Mouse (Mus musculus) cerebellum, postnatal 36 days (tissue): ENCODE measurements around the gene Zfp385a.

ENCODE experiments used
- DNase-seq, 2 experiments: peaks; one replicate each; pipeline ENCODE4 v3.0.0; 2021 to 2022; ENCODE audit warnings: mixed read lengths in 2 of 2

The Zfp385a gene

DNA sequence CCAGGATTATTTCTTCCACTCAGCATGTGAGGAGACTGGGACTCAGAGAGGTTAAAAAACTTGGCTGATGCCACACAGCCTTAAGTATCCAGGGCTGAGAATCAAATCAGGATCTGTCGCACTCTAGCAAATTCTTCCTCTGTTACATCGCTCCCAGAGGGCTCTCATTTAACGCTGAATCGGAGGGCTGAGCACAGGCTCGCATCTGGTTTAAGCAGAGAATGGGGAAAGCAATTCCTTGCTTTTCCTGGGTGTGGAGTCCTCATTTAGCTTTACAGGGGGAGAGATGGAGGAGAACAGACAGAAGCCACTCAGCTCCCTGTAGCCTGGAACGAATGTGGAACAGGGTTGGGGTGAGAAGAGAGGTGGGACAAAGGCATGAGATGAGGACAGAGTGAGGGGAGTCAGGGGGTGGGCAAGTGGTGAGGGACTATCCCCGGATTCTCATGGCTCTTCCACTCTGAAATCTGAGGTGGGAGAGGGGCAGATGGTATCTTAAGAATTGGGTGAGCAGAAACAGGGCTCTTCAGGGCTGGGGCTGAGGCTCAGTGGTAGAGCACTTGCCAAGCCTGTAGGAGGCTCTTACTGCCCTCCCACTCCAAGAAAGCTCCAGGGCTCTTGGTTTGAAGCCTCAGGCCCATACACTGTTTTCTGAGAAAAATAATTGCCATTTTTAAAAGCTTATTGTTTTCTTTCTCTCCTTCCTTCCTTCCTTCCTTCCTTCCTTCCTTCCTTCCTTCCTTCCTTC, 4.2 kb downstream of the Zfp385a start:
- DNase-seq, result no peak

DNA sequence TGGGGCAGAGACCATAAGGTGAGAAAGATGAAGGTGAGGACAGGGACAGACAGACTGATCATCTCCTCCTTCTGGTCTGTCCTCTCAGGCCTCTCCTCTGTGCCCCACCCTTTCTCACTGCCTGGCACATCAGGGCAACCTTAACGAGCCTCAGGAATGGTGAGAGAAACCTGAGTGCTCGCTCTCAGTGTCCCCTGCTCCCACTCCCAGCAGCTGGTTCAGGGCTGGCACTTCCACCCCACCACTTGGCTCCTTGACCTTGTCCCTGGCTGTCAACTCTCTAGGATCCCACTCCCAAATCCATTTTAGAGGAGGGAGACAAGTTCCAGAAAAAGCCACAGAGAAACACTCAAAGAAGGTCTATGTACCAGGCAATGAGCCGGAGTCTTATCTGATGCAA, 4.9 kb downstream of the Zfp385a start:
- DNase-seq, result no peak

DNA sequence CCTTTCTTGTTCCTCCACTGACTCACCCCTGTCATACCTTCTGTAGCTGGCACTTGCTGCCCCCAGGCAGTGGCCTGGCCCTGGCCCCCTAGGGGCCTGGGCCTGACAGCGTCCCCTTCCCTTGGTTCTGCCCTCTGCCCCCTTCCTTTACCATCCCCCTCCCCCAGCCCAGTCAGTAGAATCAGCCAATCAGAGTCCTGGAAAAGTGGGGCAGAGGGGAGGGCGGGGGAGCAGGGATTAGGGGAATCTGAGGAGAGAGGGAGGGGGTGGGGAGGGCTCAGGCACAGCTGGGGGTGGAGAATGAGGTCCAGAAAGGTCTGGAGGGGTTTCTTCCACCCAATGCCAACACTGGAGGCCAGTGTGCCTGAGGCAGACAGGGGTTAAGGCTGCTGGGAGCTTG, 5.7 kb downstream of the Zfp385a start:
- DNase-seq, result no peak

DNA sequence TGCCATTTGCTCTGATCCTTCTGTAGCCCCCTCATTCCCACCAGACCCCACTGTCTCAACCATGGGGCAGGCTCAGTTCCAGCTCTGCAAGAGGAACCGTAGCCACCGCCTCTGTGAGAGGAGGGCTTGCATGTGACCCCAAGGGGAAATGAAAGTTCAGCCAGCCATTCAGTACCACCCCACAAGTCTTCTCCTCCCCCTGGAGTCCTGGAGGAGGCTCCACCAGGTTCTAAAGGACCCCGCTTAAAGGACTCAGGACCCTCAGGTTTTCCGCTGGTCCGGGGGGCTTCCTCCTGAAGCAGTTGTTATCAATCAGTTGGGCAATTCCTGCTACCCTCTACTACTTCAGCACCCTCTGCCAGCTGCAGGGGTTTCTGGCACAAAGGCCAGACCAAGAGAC, 6.2 kb downstream of the Zfp385a start:
- DNase-seq, result no peak

DNA sequence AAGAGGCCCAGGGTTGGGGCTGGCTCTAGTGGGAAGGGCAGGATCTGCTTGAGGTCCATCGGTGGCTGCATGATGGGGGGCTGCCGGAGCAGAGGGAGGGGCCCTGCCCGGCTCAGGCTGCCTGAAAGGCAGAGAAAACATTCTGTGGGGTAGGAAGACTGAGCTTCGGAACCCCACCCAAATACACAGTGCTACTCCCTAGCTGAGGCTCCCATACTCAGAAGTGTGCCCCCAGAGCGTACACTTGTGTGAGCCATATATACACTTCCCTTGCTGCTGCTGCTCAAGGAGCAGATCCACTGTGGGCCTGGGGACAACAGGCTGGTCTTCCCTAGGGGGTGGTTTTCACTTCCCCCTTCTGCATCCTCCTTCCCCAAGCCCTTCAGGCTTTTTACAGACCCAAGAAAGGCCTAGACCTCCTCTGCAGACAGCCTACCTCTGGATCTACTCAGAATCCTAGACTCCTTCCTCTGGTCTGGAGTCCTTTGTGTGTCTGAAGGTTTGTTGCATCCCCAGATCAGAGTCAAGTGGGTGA, 6.7 kb downstream of the Zfp385a start:
- DNase-seq, result no peak

DNA sequence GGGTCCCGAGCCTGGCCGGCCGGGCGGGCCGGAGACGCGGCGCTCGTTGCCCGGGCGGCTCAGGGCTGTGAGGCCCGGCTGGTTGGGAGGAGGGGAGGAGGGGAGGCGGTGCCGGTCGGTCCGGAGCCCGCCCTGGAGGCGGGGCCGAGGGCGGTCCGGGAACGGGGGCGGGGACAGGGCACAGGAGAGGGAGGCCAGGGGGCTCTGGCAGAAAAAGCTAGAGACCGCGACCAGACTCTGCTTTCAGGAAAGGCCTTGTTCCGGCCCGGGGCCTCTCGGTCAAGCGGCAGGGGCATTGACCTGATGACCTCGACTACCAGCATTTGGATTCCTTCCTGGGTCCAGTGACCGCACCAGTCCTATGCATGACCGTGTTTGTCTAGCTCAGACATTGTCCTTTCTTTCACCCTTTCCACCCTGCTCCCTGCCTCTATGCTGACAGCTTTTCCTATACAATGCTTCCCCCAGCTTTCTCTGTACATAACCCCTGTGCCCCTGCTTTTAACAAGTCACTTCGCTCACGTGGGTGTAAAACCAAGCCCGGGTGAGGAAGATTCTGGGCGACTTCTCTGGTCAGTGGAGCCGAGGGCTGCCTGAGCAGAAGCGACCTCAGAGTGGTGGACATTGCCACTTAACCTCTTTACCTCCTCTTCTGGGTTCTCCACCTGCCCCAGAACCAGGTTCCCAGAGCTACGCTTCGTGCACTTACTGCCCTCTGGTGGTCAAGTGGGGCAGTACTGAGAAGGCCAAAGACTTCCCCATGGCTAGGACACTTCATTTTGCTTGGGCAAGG, 16.2 kb downstream of the Zfp385a start:
- peak; percentile 86 to 88 for DNase-seq

DNA sequence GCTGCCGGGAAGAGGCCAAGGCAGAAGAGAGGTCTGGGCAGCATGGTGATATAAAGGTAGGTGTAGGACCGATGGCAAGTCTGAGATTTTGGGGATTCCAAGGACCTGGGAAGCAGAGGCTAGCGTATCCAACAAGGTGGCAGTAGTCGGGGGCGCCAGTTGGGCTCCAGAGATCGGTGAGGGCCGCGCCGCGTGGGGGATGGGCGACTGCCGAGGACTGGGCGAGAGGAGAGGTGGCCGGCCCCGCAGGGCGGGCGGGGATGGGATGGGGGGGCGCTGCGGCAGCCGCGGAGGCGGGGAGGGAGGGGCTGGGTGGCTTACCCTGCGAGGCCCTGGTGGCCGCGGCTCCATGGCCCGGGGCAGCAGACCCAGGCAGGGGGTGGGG, 16.8 kb downstream of the Zfp385a start:
- DNase-seq, result peak; percentile 69 to 75

DNA sequence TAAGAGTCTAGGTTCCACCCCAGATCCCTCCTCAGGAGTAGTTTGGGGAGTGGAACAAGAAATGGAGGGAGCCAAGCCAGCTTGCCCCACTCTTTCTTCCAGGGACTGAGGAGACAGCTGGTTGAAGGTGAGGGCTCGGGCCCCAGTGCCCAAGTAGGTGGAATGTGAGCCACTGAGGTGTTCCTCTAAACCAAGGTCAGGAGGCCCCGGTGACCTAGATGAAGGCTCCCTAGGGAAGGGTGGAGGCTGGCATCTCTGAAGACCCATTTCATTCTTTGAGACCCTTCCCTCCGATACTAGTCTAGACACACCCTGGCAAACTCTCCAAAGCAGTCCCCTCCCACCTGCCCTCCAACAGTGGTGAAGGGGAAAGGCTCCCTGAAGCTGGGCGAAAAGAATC, 17.5 kb downstream of the Zfp385a start:
- peak in 1 of 2 experiments; percentile 25 for DNase-seq

DNA sequence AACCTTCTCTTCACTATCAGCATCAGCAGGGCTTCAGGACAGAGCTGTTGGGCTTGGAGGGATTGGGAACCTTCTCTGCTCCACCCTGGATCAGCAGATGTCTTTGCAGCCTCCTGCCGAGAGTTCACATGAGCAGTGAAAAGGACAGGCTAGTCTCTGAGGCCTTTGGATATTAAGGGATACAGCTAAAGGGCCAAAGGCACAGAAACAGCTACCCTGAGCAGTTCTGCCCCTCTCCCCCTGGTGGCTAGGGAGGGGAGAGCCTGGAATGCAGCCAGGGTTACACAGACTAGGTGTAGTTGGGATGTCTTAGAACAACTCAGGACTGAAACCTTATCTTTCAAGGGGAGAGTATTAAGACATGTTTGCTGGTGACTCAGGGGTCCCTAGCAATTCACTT, 18.8 kb downstream of the Zfp385a start:
- peak; percentile 43 to 55 for DNase-seq

DNA sequence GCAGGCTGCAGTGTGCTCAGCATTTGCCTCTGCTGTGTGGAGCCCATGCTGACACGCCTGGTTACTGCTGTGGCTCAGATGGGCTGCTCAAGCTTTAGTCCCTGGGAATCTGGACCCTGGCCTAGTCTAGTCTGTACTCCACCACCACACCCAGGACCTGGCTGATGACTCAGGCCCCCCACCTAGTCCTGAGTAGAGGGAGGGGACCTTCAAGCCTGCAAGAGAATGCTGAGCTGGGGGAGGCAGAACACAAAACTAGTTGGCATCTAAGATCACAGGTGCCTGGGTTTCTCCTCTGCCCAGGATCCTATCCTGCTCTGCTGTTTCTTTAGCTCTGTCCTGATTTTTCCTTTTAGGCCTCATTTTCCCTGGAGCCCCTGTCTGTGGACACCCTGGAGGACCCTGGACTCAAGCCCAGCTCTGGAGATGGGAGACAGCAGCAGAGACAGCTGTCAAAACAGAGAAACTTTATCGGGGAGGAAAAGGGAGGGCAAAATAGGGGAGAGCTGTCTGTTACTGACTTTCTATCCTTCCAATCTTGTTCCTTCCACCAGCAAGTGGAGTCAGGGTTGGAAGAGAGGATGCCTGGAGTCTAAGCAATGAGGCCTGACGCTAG, 21.6 kb downstream of the Zfp385a start:
- peak in 1 of 2 experiments; percentile 26 for DNase-seq

DNA sequence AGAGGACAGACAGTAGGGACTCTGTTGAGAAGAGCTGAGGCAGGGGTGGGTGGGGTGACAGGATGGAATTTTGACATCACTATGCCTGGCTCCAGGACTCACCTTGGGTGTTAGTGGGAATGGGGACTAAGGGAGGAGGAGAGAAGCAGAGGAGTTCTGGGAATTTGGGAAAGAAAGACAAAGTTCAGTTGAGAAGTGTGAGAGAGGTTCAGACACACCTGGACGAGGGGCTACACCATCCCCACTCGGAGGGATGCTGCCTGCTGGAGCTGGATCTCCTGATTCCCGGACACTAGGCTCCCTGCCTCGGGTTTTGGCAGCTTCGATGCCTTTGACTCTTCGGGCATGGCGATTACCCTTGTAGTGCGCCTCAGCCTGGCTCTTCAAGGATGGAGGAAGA, 22.2 kb downstream of the Zfp385a start:
- no peak for DNase-seq

DNA sequence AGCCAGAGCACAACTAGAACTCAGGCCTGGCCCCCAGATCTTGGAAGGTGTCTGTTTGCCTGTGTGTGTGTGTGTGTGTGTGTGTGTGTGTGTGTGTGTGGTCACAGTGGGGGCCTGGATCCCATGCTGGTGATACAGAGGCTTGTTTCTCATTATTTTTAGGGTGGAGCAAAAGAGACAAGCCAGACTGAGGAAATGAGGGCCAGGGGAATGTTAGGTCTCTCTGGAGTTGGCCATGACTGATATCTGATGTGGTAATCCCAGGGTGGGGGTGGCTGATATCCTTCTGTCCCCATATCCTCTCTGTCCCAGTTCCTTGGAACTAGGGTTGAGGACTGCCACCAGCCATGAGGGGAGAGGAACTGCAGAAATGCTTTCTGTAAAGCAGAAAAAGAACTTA, 22.8 kb downstream of the Zfp385a start:
- no peak for DNase-seq

DNA sequence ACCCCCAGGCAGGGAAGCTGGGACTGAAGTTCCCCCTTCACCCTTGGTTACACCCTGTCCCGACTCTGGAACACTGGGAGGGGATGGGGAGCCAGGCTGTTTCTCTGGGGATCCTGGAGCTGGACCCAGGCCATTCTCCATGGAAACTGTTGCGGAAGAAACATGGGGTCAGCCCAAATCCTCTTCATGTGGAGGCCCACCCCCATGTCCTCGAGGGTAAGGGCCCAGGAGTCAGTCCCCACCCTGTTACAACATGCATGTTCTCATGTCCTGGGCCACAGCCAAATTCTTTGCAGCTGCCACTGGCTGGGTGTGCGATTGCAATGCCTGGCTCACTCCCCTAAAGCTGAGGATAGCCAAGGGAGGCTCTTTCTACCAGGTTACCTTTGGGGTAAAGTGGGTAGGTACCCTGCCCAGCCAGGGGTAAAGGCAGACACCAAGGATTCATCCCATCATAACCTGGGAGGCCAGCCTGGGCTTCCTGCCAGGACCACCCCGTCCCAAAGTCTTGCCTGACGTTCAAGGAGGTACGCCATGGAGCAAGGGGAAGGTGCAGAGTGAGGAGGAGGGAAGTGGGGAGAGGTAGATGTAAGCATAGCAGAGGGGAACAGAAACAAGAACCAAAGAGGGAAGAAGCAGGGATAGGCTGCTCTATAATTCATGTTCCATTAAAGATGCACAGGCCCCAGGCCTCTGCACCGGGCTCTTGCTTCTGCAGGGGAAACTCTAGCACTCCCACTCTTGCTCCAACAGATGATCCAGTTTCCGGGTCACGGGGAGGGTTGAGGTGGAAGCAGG, 23.7 kb downstream of the Zfp385a start:
- DNase-seq, result no peak

DNA sequence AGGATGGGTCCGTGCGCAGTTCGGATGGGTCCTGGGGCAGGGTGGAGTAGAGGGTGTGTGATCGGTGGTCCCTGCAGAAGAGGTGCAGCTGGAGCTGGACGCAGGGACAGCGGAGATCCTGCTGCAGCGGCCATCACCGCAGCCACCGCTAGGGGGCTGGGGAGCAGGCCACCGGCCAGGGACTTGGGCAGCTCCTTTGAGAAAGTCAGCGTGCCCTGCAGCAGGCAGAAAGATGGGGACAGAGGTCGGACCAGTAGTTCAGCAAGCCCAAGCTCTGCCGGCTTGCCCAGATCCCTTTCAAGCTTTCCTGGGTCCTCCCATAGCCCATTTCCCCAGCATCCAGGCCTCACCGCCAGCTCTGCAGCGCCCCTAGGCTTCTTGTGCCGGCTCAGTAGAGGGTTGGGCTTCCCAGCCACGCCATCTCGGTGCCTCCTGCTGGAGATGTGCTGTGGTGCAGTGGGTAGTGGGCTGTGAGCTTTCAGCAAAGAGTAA, 24.8 kb downstream of the Zfp385a start:
- DNase-seq, result peak; percentile 70 to 76

DNA sequence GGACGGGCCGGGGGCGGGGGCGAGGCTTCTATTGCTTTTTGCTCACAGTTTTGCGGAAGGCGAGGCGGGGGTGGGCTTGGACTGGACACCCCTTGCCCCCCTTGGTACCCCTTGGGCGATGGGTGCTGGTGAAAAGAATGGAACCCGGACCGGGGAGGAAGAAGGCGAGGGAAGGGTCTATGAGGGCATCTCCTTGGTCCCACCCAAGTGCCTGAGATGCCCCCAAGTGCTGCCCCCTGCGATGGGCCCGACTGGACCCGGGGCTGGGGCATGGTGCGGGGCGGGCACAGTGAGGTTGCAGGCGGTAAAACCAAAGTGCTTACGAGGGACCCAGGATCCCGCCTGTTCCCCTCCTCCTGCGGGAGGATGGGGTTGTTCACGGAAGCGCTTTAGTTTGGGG, 25.7 kb downstream of the Zfp385a start:
- DNase-seq, result no peak

DNA sequence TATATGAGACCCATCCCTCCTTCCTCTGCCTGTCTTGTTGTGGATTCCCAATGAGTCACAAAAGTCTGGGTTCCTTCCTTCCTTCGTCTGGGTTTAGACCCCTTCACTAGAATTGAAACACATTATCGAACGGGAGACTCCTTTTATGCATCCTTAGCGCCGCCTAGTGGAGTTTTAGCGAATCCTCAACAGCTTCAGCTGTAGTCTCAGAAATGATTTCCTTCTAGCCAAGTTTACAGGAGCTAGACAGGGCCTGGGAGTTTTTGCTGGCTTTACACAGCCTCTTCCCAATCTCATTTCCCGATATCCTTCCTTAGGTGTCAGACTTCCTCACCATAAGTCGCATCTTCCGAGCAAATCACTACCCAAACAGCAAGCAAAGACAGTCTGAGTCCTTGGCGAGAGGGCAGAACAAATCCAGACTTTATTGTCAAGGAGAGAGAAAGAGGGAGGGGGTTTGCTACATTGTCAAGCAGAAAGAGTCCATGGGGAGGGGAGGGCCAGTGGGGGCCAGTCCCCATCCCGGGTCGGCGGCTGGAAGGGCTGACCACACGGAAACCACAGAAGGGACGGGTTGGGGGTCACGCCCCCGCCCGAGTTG, 26.3 kb downstream of the Zfp385a start:
- DNase-seq, result peak in 1 of 2 experiments; percentile 58

DNA sequence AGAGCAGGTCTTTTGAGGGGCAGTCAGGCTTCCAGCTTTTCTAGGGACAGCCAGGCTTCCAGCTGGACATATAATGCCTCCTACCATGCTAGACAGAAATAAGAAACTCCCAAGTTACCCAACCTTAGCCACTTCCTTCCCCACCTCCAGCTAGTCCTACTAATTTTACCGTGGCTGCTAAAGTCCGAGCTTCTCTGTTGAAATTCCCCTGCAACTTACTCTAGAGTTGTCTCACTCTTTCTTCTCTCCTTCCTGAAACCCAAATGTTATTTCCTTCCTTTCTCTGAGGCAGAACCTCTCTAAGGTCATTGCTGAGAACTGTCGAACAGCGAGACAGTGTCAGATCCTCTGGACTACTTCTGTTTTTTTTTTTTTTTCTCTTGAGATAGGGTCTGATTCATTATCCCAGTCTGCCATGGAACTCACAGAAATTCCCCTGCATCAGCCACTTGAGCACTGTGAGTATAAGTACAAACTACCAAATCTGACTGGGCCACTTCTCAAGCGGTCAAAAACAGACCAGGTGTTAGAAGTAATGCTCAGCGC, 29.5 kb downstream of the Zfp385a start, which contains the start of gene Gpr84:
TSS of gene Gpr84 (minus strand) at position 248 of the 546 bp plus-strand sequence.
- no peak for DNase-seq

DNA sequence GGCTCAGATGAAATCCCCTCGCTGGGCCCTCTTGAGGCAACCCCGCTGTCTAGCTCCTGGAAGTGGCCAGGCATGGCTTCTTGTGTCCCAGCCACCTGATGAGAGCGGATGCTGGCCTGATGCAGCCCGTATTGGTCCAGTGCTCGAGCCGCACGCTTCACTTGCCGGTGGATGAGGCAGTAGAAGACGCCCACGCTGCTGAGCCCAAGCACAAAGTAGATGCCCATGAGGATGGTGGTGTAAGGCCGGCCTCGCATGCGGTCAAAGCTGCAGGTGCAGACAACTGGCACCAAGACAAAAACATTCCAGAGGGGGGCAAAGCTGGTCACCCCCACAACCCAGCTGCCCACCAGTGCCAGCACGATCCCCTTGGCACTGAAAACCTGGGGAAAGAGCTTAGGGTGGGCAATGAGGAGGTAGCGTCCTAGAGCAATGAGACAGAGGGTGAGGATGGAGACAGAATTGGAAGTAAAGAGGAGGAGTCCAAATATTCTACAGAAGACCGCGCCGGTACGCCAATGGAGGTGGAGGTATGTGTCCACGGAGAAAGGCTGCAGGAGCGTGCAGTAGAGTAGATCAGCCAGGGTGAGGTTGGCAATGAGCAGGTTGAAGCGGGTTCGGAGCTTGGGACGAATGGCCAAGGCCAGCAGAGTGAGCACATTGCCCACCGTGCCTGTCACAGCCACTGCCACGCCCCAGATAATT, 30.9 kb downstream of the Zfp385a start:
- no peak for DNase-seq

DNA sequence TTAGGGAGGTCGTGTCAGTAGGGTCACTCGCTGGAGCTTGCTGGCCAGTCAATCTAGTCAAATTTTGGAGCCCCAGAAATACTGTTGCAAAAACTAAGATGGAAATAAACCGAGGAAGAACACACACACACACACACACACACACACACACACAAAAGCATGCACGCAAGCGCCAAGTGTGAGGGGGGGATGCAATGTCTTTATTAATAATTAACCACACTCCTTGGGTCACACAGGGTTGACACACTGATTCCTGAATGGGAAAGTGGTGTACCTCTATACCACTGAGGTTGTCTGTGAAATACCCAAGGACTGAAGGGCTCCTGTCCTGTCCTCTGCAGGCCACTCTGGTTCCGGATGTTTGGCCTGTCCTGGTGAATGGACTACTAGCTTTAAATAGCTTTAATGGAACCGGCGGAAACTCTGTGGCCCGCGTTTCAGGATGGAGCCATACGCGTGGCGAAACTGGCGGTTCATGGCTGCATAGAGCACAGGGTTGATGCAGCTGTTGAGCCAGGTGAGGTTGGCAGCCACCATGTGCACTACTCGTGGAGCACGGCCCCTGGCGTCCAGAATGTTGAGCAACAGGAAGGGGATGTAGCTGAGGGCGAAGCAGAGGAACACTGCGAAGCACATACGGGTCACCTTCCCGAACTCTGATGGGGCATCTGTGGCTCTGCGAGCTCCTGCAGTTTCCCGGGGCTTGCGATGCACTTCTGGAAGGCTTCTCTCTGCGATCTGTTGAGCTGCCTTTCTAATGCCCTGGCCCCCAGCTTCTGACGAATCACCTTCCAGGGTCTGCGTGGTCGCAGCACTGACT, 31.6 kb downstream of the Zfp385a start:
- no peak for DNase-seq

DNA sequence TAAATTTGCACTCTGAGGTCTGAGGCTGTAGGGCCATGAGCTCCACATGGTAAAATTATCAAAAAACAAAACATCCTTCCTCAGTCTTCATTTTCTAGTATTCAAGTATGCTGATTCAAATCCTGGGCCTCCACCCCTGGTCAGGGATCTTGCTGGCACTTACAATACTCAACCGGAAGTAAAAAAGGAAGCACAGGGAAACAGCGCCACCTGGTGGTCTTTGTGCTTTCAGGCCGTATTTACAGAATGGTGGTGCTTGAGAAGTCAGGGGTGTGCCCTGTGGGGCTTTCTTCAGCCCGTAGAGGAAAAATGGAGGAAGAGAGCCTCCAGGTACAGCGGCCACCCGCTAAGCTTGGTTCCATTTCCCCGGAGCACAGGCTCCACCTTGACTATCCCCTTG, 32.8 kb downstream of the Zfp385a start:
- peak; percentile 90 to 96 for DNase-seq
